Comparison of ENCODE assay signal across 7 mouse cellular contexts in genomic region chr2:155662390-155662789, GRCm38 (mm10). TPM values are rescaled to one million over a fixed set of nuclear protein-coding genes. Genes with fewer than 3 reads are reported as not detected.
"Had no signal": no experiment of that assay in that cellular context is flagged by ENCODE, and none has a peak within 500 bp of the region (broad histone marks: within the 10 kb centered on the region; RNA-seq: fewer than 3 reads in every experiment).

No protein-coding gene starts in this region.

- H3K4me1 ChIP-seq: limb, embryonic 15.5 days; liver, embryonic 12.5 days; midbrain, embryonic 10.5 days; neural tube, embryonic 15.5 days had no signal

- H3K4me3 ChIP-seq: limb, embryonic 15.5 days; liver, embryonic 12.5 days; midbrain, embryonic 10.5 days; neural tube, embryonic 15.5 days had no signal

- H3K27ac ChIP-seq: kidney, postnatal 0 days; limb, embryonic 15.5 days; liver, embryonic 12.5 days; midbrain, embryonic 10.5 days; neural tube, embryonic 15.5 days had no signal

RNA-seq across cellular contexts. Expression of gene Myh7b, which starts 51.4 kb away (rescaled TPM):
- total RNA-seq: megakaryocyte, adult 5-6 weeks had no signal
- polyA plus RNA-seq: urinary bladder, adult 2 months had no signal
